Mouse (Mus musculus): ENCODE measurements around the gene Dcaf8. TPM values are rescaled to one million over a fixed set of nuclear protein-coding genes. Genes with fewer than 3 reads are reported as not detected.

The Dcaf8 gene
- 18.4 and 23.4 TPM in 2 replicates for polyA plus RNA-seq (2012; rRNA removed; ENCODE audit: low replicate concordance)

GRCm38 (mm10) chr1:172147835-172148278 lies at the start of gene Dcaf8:
TSS of gene Dcaf8 (plus strand) at chr1:172148084.

GRCm38 (mm10) chr1:172126376-172127347 lies 21.2 kb upstream of the Dcaf8 start, which contains the start of gene Pex19:
TSS of gene Pex19 (plus strand) at chr1:172126755.

GRCm38 (mm10) chr1:172206141-172206917 lies 58.4 kb downstream of the Dcaf8 start, which contains the start of gene Pea15a:
TSS of gene Pea15a (minus strand) at chr1:172206804.

GRCm38 (mm10) chr1:172219451-172220406 lies 71.8 kb downstream of the Dcaf8 start, which contains the start of gene Casq1:
TSS of gene Casq1 (minus strand) at chr1:172219868.

Other genes with a start within 250 kb of the Dcaf8 start
- gene Slamf6, start 230.6 kb upstream of the Dcaf8 start, polyA plus RNA-seq (2012; rRNA removed; ENCODE audit: low replicate concordance): 0.12 and 0.18 TPM in 2 replicates
- gene Vangl2, start 119.6 kb upstream of the Dcaf8 start, polyA plus RNA-seq (2012; rRNA removed; ENCODE audit: low replicate concordance): 1.4 and 1.9 TPM in 2 replicates
- gene Nhlh1, start 90.5 kb upstream of the Dcaf8 start, polyA plus RNA-seq (2012; rRNA removed; ENCODE audit: low replicate concordance): 0.12 and 0.34 TPM in 2 replicates
- 23.1 and 31.4 TPM in 2 replicates for gene Copa, start 65.6 kb upstream of the Dcaf8 start, polyA plus RNA-seq (2012; rRNA removed; ENCODE audit: low replicate concordance)
- gene Ncstn, start 65.3 kb upstream of the Dcaf8 start, polyA plus RNA-seq (2012; rRNA removed; ENCODE audit: low replicate concordance): 57.8 and 94.6 TPM in 2 replicates
- gene Pex19, start 21.3 kb upstream of the Dcaf8 start, polyA plus RNA-seq (2012; rRNA removed; ENCODE audit: low replicate concordance): 85.1 and 98.8 TPM in 2 replicates
- 7.5 and 11.5 TPM in 2 replicates for gene Pea15a, start 58.7 kb downstream of the Dcaf8 start, polyA plus RNA-seq (2012; rRNA removed; ENCODE audit: low replicate concordance)
- 0.51 and 0.56 TPM in 2 replicates for gene Casq1, start 71.8 kb downstream of the Dcaf8 start, polyA plus RNA-seq (2012; rRNA removed; ENCODE audit: low replicate concordance)
- not detected in 2 replicates for gene Atp1a4, start 110.3 kb downstream of the Dcaf8 start, polyA plus RNA-seq (2012; rRNA removed; ENCODE audit: low replicate concordance)
- 78.0 and 78.8 TPM in 2 replicates for gene Igsf8, start 113.6 kb downstream of the Dcaf8 start, polyA plus RNA-seq (2012; rRNA removed; ENCODE audit: low replicate concordance)
- 4.8 and 5.0 TPM in 2 replicates for gene Atp1a2, start 150.0 kb downstream of the Dcaf8 start, polyA plus RNA-seq (2012; rRNA removed; ENCODE audit: low replicate concordance)
- 0.14 and 0.58 TPM in 2 replicates for gene Kcnj9, start 181.2 kb downstream of the Dcaf8 start, polyA plus RNA-seq (2012; rRNA removed; ENCODE audit: low replicate concordance)
- 0.34 and 0.49 TPM in 2 replicates for gene Kcnj10, start 193.1 kb downstream of the Dcaf8 start, polyA plus RNA-seq (2012; rRNA removed; ENCODE audit: low replicate concordance)
- 4.4 and 5.2 TPM in 2 replicates for gene Pigm, start 228.5 kb downstream of the Dcaf8 start, polyA plus RNA-seq (2012; rRNA removed; ENCODE audit: low replicate concordance)